Mouse (Mus musculus) T-helper 17 cell (primary cell): ENCODE data around the gene Spint4.

Source experiments
- in situ Hi-C, 2 experiments: fragments of 300-600 bp; cut with MboI, MseI; formaldehyde crosslinking; loops; 1 replicate in 1 of 2; 2 replicates in 1 of 2; pipeline ENCODE4 v1.15.1; 2025; ENCODE audit warnings: high pct_unique_total_duplicates in 2 of 2

Gene Spint4

GRCm38 (mm10) chr2:164731719-164732118, 33.4 kb downstream of the Spint4 start:
- in situ Hi-C loops: no loop called here

GRCm38 (mm10) chr2:164733259-164733658, 35.0 kb downstream of the Spint4 start:
- in situ Hi-C loops: no loop called here

GRCm38 (mm10) chr2:164734839-164735238, 36.5 kb downstream of the Spint4 start:
- in situ Hi-C loops: no loop called here

GRCm38 (mm10) chr2:164735446-164735845, 37.1 kb downstream of the Spint4 start:
- in situ Hi-C loops: no loop called here

GRCm38 (mm10) chr2:164737377-164738090, 39.2 kb downstream of the Spint4 start:
- in situ Hi-C loops: no loop called here

GRCm38 (mm10) chr2:164739876-164740275, 41.6 kb downstream of the Spint4 start:
- in situ Hi-C loops: loop anchor here in 1 of 2 experiments (10.0 kb wide), 1 partner anchor 1685 kb away; the partner anchor contains the start of gene Mybl2

GRCm38 (mm10) chr2:164744987-164745386, 46.7 kb downstream of the Spint4 start:
- in situ Hi-C loops: loop anchor here in 1 of 2 experiments (10.0 kb wide), 1 partner anchor 1690 kb away; the partner anchor contains the start of gene Mybl2

DNA sequence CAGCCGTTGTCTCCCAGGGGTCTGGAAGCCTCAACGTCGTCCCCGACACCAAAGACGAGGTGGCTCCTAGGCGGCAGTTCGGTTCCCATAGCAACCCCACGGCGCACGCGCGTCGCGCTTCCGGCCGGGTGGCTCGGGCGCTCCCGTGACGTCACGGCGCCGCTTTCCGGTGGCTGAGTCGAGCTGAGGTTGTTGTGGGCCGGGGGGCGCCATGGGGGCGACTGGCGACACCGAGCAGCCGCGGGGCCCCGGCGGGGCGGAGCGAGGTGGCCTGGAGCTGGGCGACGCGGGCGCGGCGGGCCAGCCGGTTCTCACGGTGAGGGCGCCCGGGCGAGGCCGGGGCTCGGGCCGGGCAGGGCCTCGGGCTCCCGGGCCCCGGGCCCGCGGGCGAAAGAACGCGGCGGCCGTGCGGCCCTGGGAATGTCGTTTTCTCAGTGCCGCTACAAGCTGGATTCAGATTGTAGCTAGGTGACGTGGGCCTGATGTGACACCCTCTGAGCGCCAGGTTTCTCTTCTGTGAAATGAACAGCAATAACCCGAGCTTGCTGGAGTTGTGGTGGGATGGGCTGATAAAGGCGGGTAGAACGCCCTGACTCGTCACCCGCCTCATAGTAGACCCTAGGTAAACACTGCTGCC, 47.7 kb downstream of the Spint4 start, which contains the start of the genes Wfdc3 and Dnttip1:
Wfdc3 (minus strand) TSS at position 89 of the 637 bp plus-strand sequence.
Dnttip1 (plus strand) TSS at position 141 of the 637 bp plus-strand sequence.
- in situ Hi-C loops: loop anchor here in 1 of 2 experiments (10.0 kb wide), 1 partner anchor 1691 kb away; the partner anchor contains the start of gene Mybl2

DNA sequence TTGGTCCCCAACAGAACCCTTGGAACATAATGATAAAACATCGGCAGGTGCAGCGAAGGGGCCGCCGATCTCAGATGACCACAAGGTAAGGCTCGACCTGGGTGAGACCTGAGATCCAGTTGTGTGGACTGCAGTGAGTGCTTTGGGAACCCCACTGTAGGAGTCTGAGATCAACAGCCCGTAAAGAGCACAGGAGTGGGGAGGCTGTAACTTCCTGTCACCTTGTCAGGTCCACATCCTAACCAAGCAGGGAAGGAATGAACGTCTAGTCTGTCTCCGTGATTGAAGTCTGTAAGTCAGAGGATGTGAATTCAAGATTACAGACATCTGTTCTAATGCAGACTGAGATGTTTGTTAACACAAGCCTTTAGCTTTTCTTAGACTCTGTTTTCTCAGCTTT, 48.4 kb downstream of the Spint4 start:
- in situ Hi-C loops: loop anchor here in 1 of 2 experiments (10.0 kb wide), 1 partner anchor 1692 kb away; the partner anchor contains the start of gene Mybl2

DNA sequence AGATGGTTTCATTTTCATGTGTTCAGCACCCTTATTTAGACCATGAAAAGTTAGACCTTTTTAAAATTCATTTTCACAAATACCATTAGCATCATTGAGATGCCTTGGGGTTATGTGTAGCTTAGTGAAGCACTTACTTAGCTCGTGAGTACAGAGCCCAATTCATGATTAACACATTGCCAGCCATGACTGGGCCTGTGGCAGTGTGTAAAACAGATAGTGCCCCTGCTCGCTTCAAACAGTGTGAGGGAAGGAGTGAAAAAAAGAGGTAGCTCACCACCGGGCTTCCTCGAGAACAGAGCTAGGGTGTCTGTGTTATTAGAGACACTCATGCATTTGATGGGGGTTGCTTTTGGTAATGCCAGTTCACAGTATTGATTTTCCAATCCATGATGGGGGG, 49.9 kb downstream of the Spint4 start:
- in situ Hi-C loops: loop anchor here in 1 of 2 experiments (10.0 kb wide), 1 partner anchor 1693 kb away; the partner anchor contains the start of gene Mybl2

GRCm38 (mm10) chr2:164748991-164749390, 50.7 kb downstream of the Spint4 start:
- in situ Hi-C loops: loop anchor here in 1 of 2 experiments (10.0 kb wide), 1 partner anchor 1694 kb away; the partner anchor contains the start of gene Mybl2
